Mouse (Mus musculus): ENCODE measurements around the gene Reck. TPM values are rescaled to one million over a fixed set of nuclear protein-coding genes. Genes with fewer than 3 reads are reported as not detected.

Gene Reck
- polyA plus RNA-seq, 1 experiment from 2014 or later = 24.3 TPM

GRCm38 (mm10) chr4:43973526-43973981, 98.2 kb downstream of the Reck start:
- Histone ChIP-seq H3K27me3 (ENCODE audit: control insufficient read depth, insufficient read depth, low read length) (no peaks in the 10 kb centered on the region), H3K27ac (replicated peaks; ENCODE audit: low read depth, low read length) (no peak overlapping the region)
- ATAC-seq (replicated peaks; ENCODE audit: insufficient number of reproducible peaks, low FRiP score, low TSS enrichment, low read depth) = no peak

DNA sequence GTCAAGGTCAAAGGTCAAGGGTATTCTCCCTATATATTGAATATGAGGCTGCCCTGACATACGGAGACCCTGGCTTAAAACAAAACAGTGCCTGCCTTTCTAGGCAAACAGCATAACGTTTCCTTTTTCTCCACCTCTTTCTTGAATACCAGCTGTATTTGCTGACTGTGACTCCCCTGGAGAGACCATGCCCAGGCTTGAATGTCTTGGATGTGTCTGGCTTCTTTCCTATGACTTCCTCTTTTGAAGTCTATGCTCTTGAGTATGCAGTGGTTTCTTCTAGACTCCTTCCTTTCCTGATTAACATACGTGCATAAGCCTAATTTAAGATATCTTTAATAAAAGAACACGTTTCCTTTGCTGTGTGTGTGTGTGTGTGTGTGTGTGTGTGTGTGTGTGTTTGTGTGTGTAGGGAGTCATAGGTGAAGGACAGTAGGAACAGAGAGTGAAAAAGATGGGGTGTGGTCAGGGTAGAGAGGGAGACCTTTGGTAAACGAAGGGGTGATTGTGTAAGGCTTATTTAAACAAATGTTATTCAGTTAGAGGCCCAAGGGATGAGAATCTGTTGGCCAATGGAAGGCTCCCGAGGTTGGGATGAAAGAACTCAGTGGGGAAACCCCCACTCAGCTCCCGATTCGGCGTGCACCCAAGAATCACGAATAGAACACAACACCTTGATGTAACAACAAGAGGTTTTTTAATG, 99.7 kb downstream of the Reck start:
- H3K27me3 ChIP-seq (ENCODE audit: control insufficient read depth, insufficient read depth, low read length) = no peaks in the 10 kb centered on the region
- H3K4me2 ChIP-seq (ENCODE audit: low read depth, low read length) = no peak overlapping the region
- H3K36me3 ChIP-seq (replicated peaks; ENCODE audit: control insufficient read depth, insufficient read depth, low read depth, low read length) = no peaks in the 10 kb centered on the region
- no peak overlapping the region for H3K4me3 ChIP-seq (ENCODE audit: low read depth, low read length)
- no peak overlapping the region for H3K27ac ChIP-seq (replicated peaks; ENCODE audit: low read depth, low read length)
- ATAC-seq (replicated peaks; ENCODE audit: insufficient number of reproducible peaks, low FRiP score, low TSS enrichment, low read depth) = no peak
- DNase-seq (ENCODE audit: low spot score) = no peak
- no peaks in the 10 kb centered on the region for H3K4me1 ChIP-seq (ENCODE audit: control insufficient read depth, insufficient read depth, low read length)
- H3K9me3 ChIP-seq (replicated peaks; ENCODE audit: control insufficient read depth, low read length) = no peaks in the 10 kb centered on the region
- 80% methylated on average over 10 of the region's 10 CpGs for WGBS
- H3K9ac ChIP-seq (replicated peaks; ENCODE audit: low read length) = no peak overlapping the region

More at GRCm38 (mm10) chr4:43973526-43973981, 98.2 kb downstream of the Reck start:
- 67% methylated on average over 4 of the region's 4 CpGs for WGBS
- Histone ChIP-seq H3K9ac (replicated peaks; ENCODE audit: low read length) (no peak overlapping the region), H3K4me1 (ENCODE audit: control insufficient read depth, insufficient read depth, low read length) (peaks cover 5% of the 10 kb centered on the region), H3K9me3 (replicated peaks; ENCODE audit: control insufficient read depth, low read length) (no peaks in the 10 kb centered on the region), H3K4me2 (ENCODE audit: low read depth, low read length) (no peak overlapping the region), H3K4me3 (ENCODE audit: low read depth, low read length) (no peak overlapping the region), H3K36me3 (replicated peaks; ENCODE audit: control insufficient read depth, insufficient read depth, low read depth, low read length) (no peaks in the 10 kb centered on the region)
- DNase-seq (ENCODE audit: low spot score) = no peak

GRCm38 (mm10) chr4:43976223-43976740, 101.0 kb downstream of the Reck start:
- Histone ChIP-seq H3K9ac (replicated peaks; ENCODE audit: low read length) (no peak overlapping the region), H3K27ac (replicated peaks; ENCODE audit: low read depth, low read length) (no peak overlapping the region), H3K27me3 (ENCODE audit: control insufficient read depth, insufficient read depth, low read length) (no peaks in the 10 kb centered on the region), H3K4me2 (ENCODE audit: low read depth, low read length) (no peak overlapping the region), H3K4me3 (ENCODE audit: low read depth, low read length) (no peak overlapping the region), H3K9me3 (replicated peaks; ENCODE audit: control insufficient read depth, low read length) (no peaks in the 10 kb centered on the region), H3K36me3 (replicated peaks; ENCODE audit: control insufficient read depth, insufficient read depth, low read depth, low read length) (no peaks in the 10 kb centered on the region), H3K4me1 (ENCODE audit: control insufficient read depth, insufficient read depth, low read length) (no peaks in the 10 kb centered on the region)
- 78% methylated on average over 6 of the region's 6 CpGs for WGBS
- DNase-seq (ENCODE audit: low spot score) = no peak
- no peak for ATAC-seq (replicated peaks; ENCODE audit: insufficient number of reproducible peaks, low FRiP score, low TSS enrichment, low read depth)

DNA sequence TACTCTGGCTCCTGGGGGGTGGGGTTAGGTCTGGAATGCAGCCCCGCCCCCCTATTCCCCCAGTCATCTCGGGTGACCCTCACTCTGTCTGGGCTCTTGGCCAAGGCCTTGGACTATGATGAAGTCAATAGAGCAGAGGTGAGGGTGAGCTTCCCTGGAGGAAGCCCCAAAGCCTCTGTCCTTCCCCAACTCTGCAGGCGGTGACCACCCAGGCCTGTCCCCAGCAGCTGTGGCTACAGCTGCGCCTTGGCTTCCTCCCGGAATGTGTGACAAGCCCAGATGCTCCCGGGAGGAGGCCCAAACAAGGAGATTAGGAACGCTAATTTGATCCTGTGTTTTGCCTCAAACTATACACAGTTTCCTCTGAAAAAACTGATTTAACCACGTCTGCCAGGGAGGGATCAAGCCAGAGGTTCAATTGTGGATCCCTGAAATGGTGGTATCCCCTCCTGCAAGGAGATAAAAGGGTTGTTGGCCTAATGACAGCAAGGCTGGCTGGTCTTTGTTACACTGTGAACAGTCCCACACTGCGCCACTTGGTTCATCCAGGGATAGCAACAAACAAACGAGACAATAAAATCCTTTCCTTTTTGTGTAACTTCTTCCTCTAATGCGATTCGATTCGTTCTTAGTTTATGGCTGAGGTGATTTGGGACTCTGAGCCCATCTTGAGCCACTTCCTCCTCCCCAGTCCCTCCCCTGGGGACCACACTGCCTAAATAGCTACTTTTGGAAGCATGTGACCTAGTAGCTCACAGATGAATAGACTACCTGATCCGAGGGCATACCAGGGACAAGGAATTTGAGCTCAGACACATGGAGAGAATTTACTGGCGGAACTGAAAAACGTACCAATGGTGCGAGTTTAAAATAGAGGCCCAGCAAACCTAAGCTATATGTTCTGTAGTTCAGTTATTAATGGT, 103.5 kb downstream of the Reck start:
- DNase-seq (ENCODE audit: low spot score) = peak; percentile 72
- Histone ChIP-seq H3K36me3 (replicated peaks; ENCODE audit: control insufficient read depth, insufficient read depth, low read depth, low read length) (no peaks in the 10 kb centered on the region), H3K9ac (replicated peaks; ENCODE audit: low read length) (0 out of 2 replicates have a peak overlapping the region, but pooled peaks have one; percentile 13), H3K27ac (replicated peaks; ENCODE audit: low read depth, low read length) (peak overlapping the region; percentile 43), H3K4me2 (ENCODE audit: low read depth, low read length) (no peak overlapping the region; the same call in 1 of the 2 replicates), H3K27me3 (ENCODE audit: control insufficient read depth, insufficient read depth, low read length) (no peaks in the 10 kb centered on the region), H3K4me3 (ENCODE audit: low read depth, low read length) (no peak overlapping the region), H3K4me1 (ENCODE audit: control insufficient read depth, insufficient read depth, low read length) (no peaks in the 10 kb centered on the region; the same call in 1 of the 2 replicates), H3K9me3 (replicated peaks; ENCODE audit: control insufficient read depth, low read length) (no peaks in the 10 kb centered on the region)
- WGBS = 15% methylated on average over 17 of the region's 17 CpGs
- 0 out of 2 replicates have a peak, but pooled peaks have one; percentile 17 for ATAC-seq (replicated peaks; ENCODE audit: insufficient number of reproducible peaks, low FRiP score, low TSS enrichment, low read depth)

- 83% methylated on average over 3 of the region's 3 CpGs for WGBS
- Histone ChIP-seq H3K4me1 (ENCODE audit: control insufficient read depth, insufficient read depth, low read length) (no peaks in the 10 kb centered on the region; the same call in 1 of the 2 replicates), H3K4me2 (ENCODE audit: low read depth, low read length) (no peak overlapping the region), H3K9ac (replicated peaks; ENCODE audit: low read length) (no peak overlapping the region), H3K27me3 (ENCODE audit: control insufficient read depth, insufficient read depth, low read length) (no peaks in the 10 kb centered on the region), H3K27ac (replicated peaks; ENCODE audit: low read depth, low read length) (no peak overlapping the region), H3K9me3 (replicated peaks; ENCODE audit: control insufficient read depth, low read length) (no peaks in the 10 kb centered on the region), H3K4me3 (ENCODE audit: low read depth, low read length) (no peak overlapping the region), H3K36me3 (replicated peaks; ENCODE audit: control insufficient read depth, insufficient read depth, low read depth, low read length) (no peaks in the 10 kb centered on the region)
- DNase-seq (ENCODE audit: low spot score) (no peak), ATAC-seq (replicated peaks; ENCODE audit: insufficient number of reproducible peaks, low FRiP score, low TSS enrichment, low read depth) (no peak)
These were observed 104.4 kb downstream of the Reck start for GRCm38 (mm10) chr4:43979746-43980145.

- Histone ChIP-seq H3K4me1 (ENCODE audit: control insufficient read depth, insufficient read depth, low read length) (no peaks in the 10 kb centered on the region; the same call in 1 of the 2 replicates), H3K36me3 (replicated peaks; ENCODE audit: control insufficient read depth, insufficient read depth, low read depth, low read length) (no peaks in the 10 kb centered on the region), H3K9ac (replicated peaks; ENCODE audit: low read length) (no peak overlapping the region), H3K27ac (replicated peaks; ENCODE audit: low read depth, low read length) (no peak overlapping the region), H3K9me3 (replicated peaks; ENCODE audit: control insufficient read depth, low read length) (no peaks in the 10 kb centered on the region), H3K27me3 (ENCODE audit: control insufficient read depth, insufficient read depth, low read length) (no peaks in the 10 kb centered on the region), H3K4me3 (ENCODE audit: low read depth, low read length) (no peak overlapping the region), H3K4me2 (ENCODE audit: low read depth, low read length) (no peak overlapping the region)
- ATAC-seq (replicated peaks; ENCODE audit: insufficient number of reproducible peaks, low FRiP score, low TSS enrichment, low read depth) = no peak
- no peak for DNase-seq (ENCODE audit: low spot score)
- WGBS = 91% methylated on average over 4 of the region's 4 CpGs
These were observed 104.9 kb downstream of the Reck start for GRCm38 (mm10) chr4:43980236-43980635.

DNA sequence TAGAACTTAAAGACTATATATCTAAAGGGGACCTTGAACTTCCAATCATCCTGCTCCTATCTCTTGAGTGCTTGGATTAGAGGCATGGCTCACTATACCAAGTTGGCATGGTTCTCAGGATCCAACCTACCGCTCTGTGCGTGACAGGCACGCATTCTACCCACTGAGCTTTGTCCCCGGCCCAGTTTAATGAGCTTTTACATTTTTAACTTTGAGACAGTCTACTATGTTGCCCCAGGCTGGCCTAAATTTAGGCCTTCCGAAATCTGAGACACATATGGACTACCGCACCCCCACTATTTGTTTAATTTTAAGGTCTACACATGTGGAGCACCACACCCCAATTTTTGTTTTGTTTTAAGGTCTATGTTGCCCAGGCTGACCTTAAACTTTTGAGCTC, 105.5 kb downstream of the Reck start:
- Histone ChIP-seq H3K27ac (replicated peaks; ENCODE audit: low read depth, low read length) (no peak overlapping the region), H3K36me3 (replicated peaks; ENCODE audit: control insufficient read depth, insufficient read depth, low read depth, low read length) (no peaks in the 10 kb centered on the region), H3K9me3 (replicated peaks; ENCODE audit: control insufficient read depth, low read length) (no peaks in the 10 kb centered on the region), H3K9ac (replicated peaks; ENCODE audit: low read length) (no peak overlapping the region), H3K4me3 (ENCODE audit: low read depth, low read length) (no peak overlapping the region), H3K4me1 (ENCODE audit: control insufficient read depth, insufficient read depth, low read length) (no peaks in the 10 kb centered on the region; the same call in 1 of the 2 replicates), H3K27me3 (ENCODE audit: control insufficient read depth, insufficient read depth, low read length) (no peaks in the 10 kb centered on the region), H3K4me2 (ENCODE audit: low read depth, low read length) (no peak overlapping the region)
- ATAC-seq (replicated peaks; ENCODE audit: insufficient number of reproducible peaks, low FRiP score, low TSS enrichment, low read depth) (no peak), DNase-seq (ENCODE audit: low spot score) (no peak)
- 91% methylated on average over 6 of the region's 6 CpGs for WGBS
